Mouse (Mus musculus) neutrophil, adult 5-6 weeks (primary cell): ENCODE measurements around the gene Usp48. TPM values are rescaled to one million over a fixed set of nuclear protein-coding genes. Genes with fewer than 3 reads are reported as not detected.

ENCODE experiments used
- ATAC-seq: fragments of 151-379, 151-347 bp; 2 replicates; pipeline ENCODE4 v1.8.0; 2017; ENCODE audit warnings: mild to moderate bottlenecking, moderate TSS enrichment; ENCODE audit not compliant: insufficient number of reproducible peaks, poor library complexity, low FRiP score, severe bottlenecking; ENCODE audit errors: extremely low read depth
- total RNA-seq: library from RNA; stranded (forward); fragments of 200-1000 nt; gene quantifications from 2 replicates; pipeline ENCODE4 v1.2.3, GENCODE M21; 2017

Gene Usp48
- total RNA-seq, 1 experiment from 2014 or later, result 190 TPM

- ATAC-seq, result no peak
These were observed 107.4 kb downstream of the Usp48 start for GRCm38 (mm10) chr4:137700960-137701359.

- no peak for ATAC-seq
These were observed 109.5 kb downstream of the Usp48 start for GRCm38 (mm10) chr4:137703077-137703476.

- no peak for ATAC-seq
These were observed 111.0 kb downstream of the Usp48 start for GRCm38 (mm10) chr4:137704561-137704960.

GRCm38 (mm10) chr4:137705379-137705778 is 111.8 kb downstream of the Usp48 start:
- no peak for ATAC-seq

- ATAC-seq, result no peak
These were observed 113.0 kb downstream of the Usp48 start for GRCm38 (mm10) chr4:137706510-137706909.

GRCm38 (mm10) chr4:137707216-137707990 is 113.8 kb downstream of the Usp48 start:
- no peak for ATAC-seq

Other genes starting within 250 kb of the Usp48 start
- gene Cdc42, start 236.0 kb upstream of the Usp48 start, total RNA-seq, result 728 and 734 TPM in 2 replicates
- not detected in 2 replicates for gene Cela3a, start 184.0 kb upstream of the Usp48 start, total RNA-seq
- not detected in 2 replicates for gene Cela3b, start 163.2 kb upstream of the Usp48 start, total RNA-seq
- gene 1700013G24Rik, start 140.5 kb upstream of the Usp48 start, total RNA-seq, result not detected in 2 replicates
- gene Hspg2, start 125.0 kb upstream of the Usp48 start, total RNA-seq, result 0.12 TPM in 2 replicates
- gene Ldlrad2, start 19.2 kb upstream of the Usp48 start, total RNA-seq, result not detected in 2 replicates
- 0.47 and 3.3 TPM in 2 replicates for gene Rap1gap, start 71.0 kb downstream of the Usp48 start, total RNA-seq
- gene Alpl, start 202.6 kb downstream of the Usp48 start, total RNA-seq, result 0.74 and 1.2 TPM in 2 replicates